Mouse (Mus musculus) forebrain, embryonic 15.5 days (tissue): ENCODE results near the gene Cfap221. TPM values are rescaled to one million over a fixed set of nuclear protein-coding genes. Genes with fewer than 3 reads are reported as not detected.

ENCODE experiments used
- ATAC-seq: fragments of 200-750 bp; cut with Nextera tagmentation; replicated peaks from 2 replicates; pipeline ENCODE4 v1.8.0; 2017; ENCODE audit warnings: mild to moderate bottlenecking, moderate TSS enrichment, moderate library complexity
- H3K27ac ChIP-seq: fragments of 300-500 bp; sonication (generic); replicated peaks from 2 replicates; pipeline ENCODE4 v1.5.1; 2015; ENCODE audit warnings: mild to moderate bottlenecking, inconsistent platforms
- H3K27me3 ChIP-seq: fragments of 300-500 bp; sonication (generic); 2 replicates; pipeline ENCODE4 v1.6.1; 2015; ENCODE audit warnings: inconsistent platforms
- H3K36me3 ChIP-seq: fragments of 300-500 bp; sonication (generic); 2 replicates; pipeline ENCODE4 v1.6.1; 2015; ENCODE audit warnings: mild to moderate bottlenecking, inconsistent platforms
- H3K4me1 ChIP-seq: fragments of 300-500 bp; sonication (generic); 2 replicates; pipeline ENCODE4 v1.6.1; 2015; ENCODE audit warnings: inconsistent platforms
- H3K4me2 ChIP-seq: fragments of 300-500 bp; sonication (generic); replicated peaks from 2 replicates; pipeline ENCODE4 v1.6.1; 2015; ENCODE audit warnings: mild to moderate bottlenecking, inconsistent platforms
- H3K4me3 ChIP-seq: fragments of 300-500 bp; sonication (generic); 2 replicates; pipeline ENCODE4 v1.5.1; 2015; ENCODE audit warnings: mild to moderate bottlenecking, inconsistent platforms
- H3K9ac ChIP-seq: fragments of 300-500 bp; sonication (generic); replicated peaks from 2 replicates; pipeline ENCODE4 v1.6.1; 2015; ENCODE audit warnings: mild to moderate bottlenecking, inconsistent platforms
- H3K9me3 ChIP-seq: fragments of 300-500 bp; sonication (generic); 2 replicates; pipeline ENCODE4 v1.6.1; 2016; ENCODE audit warnings: inconsistent platforms
- WGBS: fragments of 180-500 bp; shearing (Covaris S2); methylation state at CpG from one replicate; pipeline ENCODE4 v1.1.7; 2015; ENCODE audit warnings: mixed read lengths; 5-methylcytosine and 5-hydroxymethylcytosine counted together
- polyA plus RNA-seq: library from polyadenylated mRNA; unstranded; fragments of >200 nt; fragmentation: Nextera tagmentation; extraction: Ambion mirVana; gene quantifications from 2 replicates; pipeline ENCODE4 v1.2.1, GENCODE M21; 2015

Cfap221 gene
- polyA plus RNA-seq, 1 experiment from 2014 or later, result 0.55 TPM

- Histone ChIP-seq H3K4me3 (no peak overlapping the region), H3K4me2 (no peak overlapping the region), H3K9ac (no peak overlapping the region), H3K36me3 (no peaks in the 10 kb centered on the region), H3K27ac (no peak overlapping the region), H3K4me1 (no peaks in the 10 kb centered on the region), H3K27me3 (no peaks in the 10 kb centered on the region), H3K9me3 (no peaks in the 10 kb centered on the region)
- WGBS, result 65% methylated on average over 5 of the region's 5 CpGs
- ATAC-seq, result no peak
Observed at GRCm38 (mm10) chr1:119986555-119986954, 10.5 kb downstream of the Cfap221 start.

DNA sequence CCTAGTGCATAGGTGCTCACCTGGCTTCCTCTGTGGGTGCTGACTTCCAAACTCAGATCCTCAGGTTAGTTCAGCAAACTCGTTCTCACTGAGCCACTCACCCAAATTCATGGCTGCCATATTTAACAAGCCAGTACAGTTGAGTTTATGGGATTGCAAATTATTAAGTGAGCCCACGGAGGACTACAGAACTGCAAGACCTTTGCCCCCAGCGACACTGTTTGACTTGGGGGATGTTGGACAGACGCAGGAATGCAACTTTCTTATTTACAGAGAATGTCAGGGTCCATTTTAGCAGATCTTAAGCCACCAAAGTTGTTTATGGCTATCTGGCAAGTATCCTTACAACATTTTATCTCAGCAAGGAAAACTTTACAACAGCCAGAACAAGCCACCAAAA, 21.9 kb downstream of the Cfap221 start:
- Histone ChIP-seq H3K4me1 (no peaks in the 10 kb centered on the region), H3K36me3 (no peaks in the 10 kb centered on the region)
- WGBS, result 87% methylated on average over 4 of the region's 4 CpGs

DNA sequence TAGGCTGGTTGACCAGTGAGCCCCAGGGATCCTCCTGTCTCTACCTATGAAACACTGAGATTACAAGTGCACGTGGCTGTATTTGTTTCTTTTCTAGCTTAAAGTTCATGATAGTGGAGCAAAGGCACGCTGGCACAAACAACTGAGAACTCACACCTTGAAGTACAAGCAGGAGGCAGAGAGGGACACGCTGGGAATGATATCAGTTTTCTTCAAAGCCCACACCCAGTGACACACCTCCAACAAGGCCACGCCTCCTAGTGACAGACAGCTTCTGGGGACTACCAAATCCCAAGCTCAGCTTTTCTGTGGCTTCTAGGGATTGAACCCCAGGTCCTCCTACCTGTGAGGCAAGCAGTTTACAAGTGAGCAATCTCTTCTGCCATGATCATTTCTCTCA, 23.9 kb downstream of the Cfap221 start:
- Histone ChIP-seq H3K9me3 (no peaks in the 10 kb centered on the region), H3K9ac (no peak overlapping the region), H3K4me1 (no peaks in the 10 kb centered on the region), H3K27me3 (no peaks in the 10 kb centered on the region), H3K27ac (no peak overlapping the region), H3K36me3 (no peaks in the 10 kb centered on the region), H3K4me3 (no peak overlapping the region), H3K4me2 (no peak overlapping the region)
- WGBS, result 51% methylated on average over 4 of the region's 4 CpGs
- no peak for ATAC-seq

More for the DNA sequence above, 21.9 kb downstream of the Cfap221 start:
- no peak overlapping the region for H3K4me3 ChIP-seq
- no peak overlapping the region for H3K27ac ChIP-seq
- no peak overlapping the region for H3K4me2 ChIP-seq
- no peak for ATAC-seq
- H3K9ac ChIP-seq, result no peak overlapping the region
- H3K9me3 ChIP-seq, result peaks cover 1% of the 10 kb centered on the region
- H3K27me3 ChIP-seq, result no peaks in the 10 kb centered on the region

- H3K4me2 ChIP-seq, result no peak overlapping the region
- H3K9me3 ChIP-seq, result no peaks in the 10 kb centered on the region
- H3K4me1 ChIP-seq, result no peaks in the 10 kb centered on the region
- no peaks in the 10 kb centered on the region for H3K27me3 ChIP-seq
- H3K27ac ChIP-seq, result no peak overlapping the region
- no peak overlapping the region for H3K9ac ChIP-seq
- no peaks in the 10 kb centered on the region for H3K36me3 ChIP-seq
- H3K4me3 ChIP-seq, result no peak overlapping the region
- no peak for ATAC-seq
- 62% methylated on average over 12 of the region's 12 CpGs for WGBS
Observed at GRCm38 (mm10) chr1:119965804-119966514, 31.1 kb downstream of the Cfap221 start.

- H3K27me3 ChIP-seq, result no peaks in the 10 kb centered on the region
- H3K27ac ChIP-seq, result no peak overlapping the region
- H3K9me3 ChIP-seq, result no peaks in the 10 kb centered on the region
- peaks cover 9% of the 10 kb centered on the region; the same call in 1 of the 2 replicates for H3K4me1 ChIP-seq
- WGBS, result 68% methylated on average over 7 of the region's 7 CpGs
- H3K4me2 ChIP-seq, result no peak overlapping the region
- no peak overlapping the region for H3K4me3 ChIP-seq
- no peak for ATAC-seq
- no peaks in the 10 kb centered on the region for H3K36me3 ChIP-seq
- H3K9ac ChIP-seq, result no peak overlapping the region
Observed at GRCm38 (mm10) chr1:119959920-119960319, 37.1 kb downstream of the Cfap221 start.

DNA sequence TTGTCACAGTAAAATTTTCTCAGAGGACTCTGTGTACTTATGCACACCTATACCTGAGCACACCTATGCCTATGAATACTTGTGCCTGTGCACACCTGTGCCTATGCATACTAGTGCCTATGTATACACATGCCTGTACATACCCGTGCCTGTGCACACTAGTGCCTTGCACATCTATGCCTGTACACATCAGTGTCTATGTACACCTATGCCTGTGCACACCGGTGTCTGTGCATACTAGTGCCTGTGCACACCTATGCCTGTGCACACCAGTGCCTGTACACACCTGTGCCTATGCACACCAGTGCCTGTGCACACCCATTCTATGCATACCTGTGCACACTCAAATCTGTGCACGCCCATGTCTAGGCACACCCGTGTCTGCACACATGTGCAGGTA, 37.6 kb downstream of the Cfap221 start:
- H3K27me3 ChIP-seq, result no peaks in the 10 kb centered on the region
- no peak overlapping the region for H3K27ac ChIP-seq
- H3K9ac ChIP-seq, result no peak overlapping the region
- H3K9me3 ChIP-seq, result no peaks in the 10 kb centered on the region
- H3K4me2 ChIP-seq, result no peak overlapping the region
- H3K36me3 ChIP-seq, result no peaks in the 10 kb centered on the region
- H3K4me3 ChIP-seq, result no peak overlapping the region
- peaks cover 12% of the 10 kb centered on the region; the same call in 1 of the 2 replicates for H3K4me1 ChIP-seq
- 96% methylated on average over 4 of the region's 4 CpGs for WGBS
- no peak; the same call in 1 of the 2 replicates for ATAC-seq

DNA sequence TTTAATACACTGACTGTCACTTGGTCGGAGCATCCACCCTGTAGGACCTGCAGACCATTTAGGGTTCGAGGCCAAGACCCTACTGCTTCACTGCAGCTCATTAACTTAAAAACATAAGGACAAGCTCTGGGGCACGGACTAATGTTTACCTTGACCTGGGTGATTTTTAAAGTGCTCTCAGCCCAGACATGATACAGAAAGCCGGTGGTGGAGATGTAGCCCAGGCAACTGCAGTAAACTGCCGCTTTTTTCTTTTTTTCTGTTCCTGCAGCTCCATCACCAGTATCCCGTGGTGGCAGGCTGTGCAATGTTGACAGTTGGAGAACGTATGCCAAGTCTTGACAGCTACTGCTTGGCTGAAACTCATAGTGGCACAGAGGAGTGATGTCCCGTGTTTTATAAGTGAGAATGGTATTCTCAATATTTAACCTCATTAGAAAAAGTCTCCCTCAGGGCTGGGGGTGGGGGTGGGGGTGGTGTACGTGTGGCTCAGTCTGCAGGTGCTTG, 39.3 kb downstream of the Cfap221 start:
- 51% methylated on average over 9 of the region's 9 CpGs for WGBS
- ATAC-seq, result peak; percentile 74
- Histone ChIP-seq H3K27me3 (no peaks in the 10 kb centered on the region), H3K4me2 (no peak overlapping the region), H3K9ac (no peak overlapping the region), H3K4me1 (peaks cover 12% of the 10 kb centered on the region; the same call in 1 of the 2 replicates), H3K27ac (no peak overlapping the region), H3K36me3 (no peaks in the 10 kb centered on the region), H3K4me3 (no peak overlapping the region), H3K9me3 (no peaks in the 10 kb centered on the region)

DNA sequence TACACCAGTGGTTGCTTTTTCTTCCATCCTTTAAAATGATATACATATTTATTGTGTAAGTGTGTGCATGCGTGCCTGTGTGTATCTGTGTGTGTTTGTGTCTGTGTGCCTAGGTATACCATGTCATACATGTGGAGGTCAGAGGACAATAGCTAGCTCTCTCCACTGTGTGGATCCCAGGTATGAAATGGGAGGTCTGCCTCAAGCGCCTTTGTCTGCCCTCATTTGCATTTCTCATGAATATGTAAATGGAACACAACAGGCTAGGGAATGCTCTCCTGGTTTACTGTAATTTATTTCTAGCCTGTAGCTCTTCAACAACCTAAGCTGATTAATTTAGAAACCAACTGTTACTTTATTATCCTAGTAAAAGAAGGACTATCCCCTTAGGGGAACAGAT, 42.4 kb downstream of the Cfap221 start:
- ATAC-seq, result no peak
- H3K9me3 ChIP-seq, result no peaks in the 10 kb centered on the region
- WGBS, result 50% methylated on average over 2 of the region's 2 CpGs

GRCm38 (mm10) chr1:119953456-119953855, 43.6 kb downstream of the Cfap221 start:
- 91% methylated on average over 9 of the region's 9 CpGs for WGBS
- ATAC-seq, result no peak
- no peaks in the 10 kb centered on the region for H3K9me3 ChIP-seq

More for the DNA sequence above, 42.4 kb downstream of the Cfap221 start:
- no peaks in the 10 kb centered on the region for H3K36me3 ChIP-seq
- no peak overlapping the region for H3K9ac ChIP-seq
- peaks cover 12% of the 10 kb centered on the region; the same call in 1 of the 2 replicates for H3K4me1 ChIP-seq
- no peaks in the 10 kb centered on the region for H3K27me3 ChIP-seq
- H3K27ac ChIP-seq, result no peak overlapping the region
- no peak overlapping the region for H3K4me2 ChIP-seq
- no peak overlapping the region for H3K4me3 ChIP-seq

GRCm38 (mm10) chr1:119950086-119950485, 46.9 kb downstream of the Cfap221 start:
- H3K27ac ChIP-seq, result no peak overlapping the region
- H3K4me2 ChIP-seq, result no peak overlapping the region
- no peak overlapping the region for H3K4me3 ChIP-seq
- WGBS, result 96% methylated on average over 8 of the region's 8 CpGs
- no peak for ATAC-seq
- H3K4me1 ChIP-seq, result 0 out of 2 replicates have a peak, but pooled peaks cover 4% of the 10 kb centered on the region
- H3K27me3 ChIP-seq, result no peaks in the 10 kb centered on the region
- H3K36me3 ChIP-seq, result no peaks in the 10 kb centered on the region
- no peak overlapping the region for H3K9ac ChIP-seq
- H3K9me3 ChIP-seq, result no peaks in the 10 kb centered on the region

More at GRCm38 (mm10) chr1:119953456-119953855, 43.6 kb downstream of the Cfap221 start:
- Histone ChIP-seq H3K27ac (no peak overlapping the region), H3K4me1 (peaks cover 12% of the 10 kb centered on the region; the same call in 1 of the 2 replicates), H3K4me2 (no peak overlapping the region), H3K9ac (no peak overlapping the region), H3K27me3 (no peaks in the 10 kb centered on the region), H3K4me3 (no peak overlapping the region), H3K36me3 (no peaks in the 10 kb centered on the region)

GRCm38 (mm10) chr1:119936861-119937260, 60.2 kb downstream of the Cfap221 start:
- ATAC-seq, result no peak
- no peaks in the 10 kb centered on the region for H3K36me3 ChIP-seq
- no peaks in the 10 kb centered on the region for H3K9me3 ChIP-seq
- no peaks in the 10 kb centered on the region for H3K4me1 ChIP-seq
- H3K4me2 ChIP-seq, result no peak overlapping the region
- H3K27ac ChIP-seq, result no peak overlapping the region
- no peak overlapping the region for H3K4me3 ChIP-seq
- WGBS, result 44% methylated on average over 7 of the region's 7 CpGs
- no peaks in the 10 kb centered on the region for H3K27me3 ChIP-seq
- H3K9ac ChIP-seq, result no peak overlapping the region

DNA sequence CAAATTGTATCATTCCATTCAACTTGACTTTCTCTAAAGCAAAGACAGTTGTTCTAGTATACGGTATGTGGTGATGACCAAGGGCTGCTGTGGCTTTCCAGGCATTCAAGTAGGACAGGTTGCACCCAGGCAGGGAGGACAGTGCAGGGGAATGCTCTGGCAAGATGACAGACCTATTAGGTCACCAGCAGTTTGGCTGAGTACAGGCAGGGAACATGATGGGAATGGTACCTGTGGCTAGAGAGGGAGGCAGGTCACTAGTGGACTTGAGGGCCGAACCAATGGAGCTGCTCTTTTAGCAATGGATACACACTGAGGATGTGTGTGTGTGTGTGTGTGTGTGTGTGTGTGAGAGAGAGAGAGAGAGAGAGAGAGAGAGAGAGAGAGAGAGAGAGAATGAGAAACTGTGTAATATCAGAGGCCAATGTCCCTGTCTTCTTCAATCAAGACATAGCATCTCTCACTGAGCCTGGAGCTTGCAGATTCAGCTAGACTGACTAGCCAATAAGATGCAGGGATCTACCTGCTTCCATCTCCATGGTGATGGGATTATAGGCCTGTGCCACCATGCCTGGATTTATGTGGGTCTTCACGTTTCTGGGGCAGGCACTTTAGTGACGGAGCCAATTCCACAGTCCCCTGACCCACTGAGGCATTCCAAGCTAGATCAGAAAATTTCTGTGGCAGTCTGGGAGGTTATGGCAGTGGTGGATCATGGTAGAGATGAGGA, 65.4 kb downstream of the Cfap221 start:
- Histone ChIP-seq H3K4me1 (no peaks in the 10 kb centered on the region), H3K9me3 (no peaks in the 10 kb centered on the region), H3K9ac (no peak overlapping the region), H3K4me3 (no peak overlapping the region), H3K36me3 (no peaks in the 10 kb centered on the region), H3K4me2 (no peak overlapping the region), H3K27ac (no peak overlapping the region), H3K27me3 (no peaks in the 10 kb centered on the region)
- no peak for ATAC-seq
- WGBS, result 77% methylated on average over 4 of the region's 4 CpGs
